Mouse (Mus musculus) midbrain, embryonic 14.5 days (tissue): ENCODE results near the gene Pla2g12a. TPM values are rescaled to one million over a fixed set of nuclear protein-coding genes. Genes with fewer than 3 reads are reported as not detected.

Experiments
- ATAC-seq: fragments of 200-750 bp; cut with Nextera tagmentation; 2 replicates; pipeline ENCODE4 v1.8.0; 2017; ENCODE audit warnings: moderate number of reproducible peaks, moderate library complexity; ENCODE audit not compliant: low FRiP score, low TSS enrichment
- DNase-seq: peaks from one replicate; pipeline ENCODE4 v3.0.0-alpha.2; 2015
- H3K27ac ChIP-seq: fragments of 300-500 bp; sonication (generic); replicated peaks from 2 replicates; pipeline ENCODE4 v1.5.1; 2014; ENCODE audit warnings: mild to moderate bottlenecking, low read depth, low read length, moderate library complexity
- H3K27me3 ChIP-seq: fragments of 300-500 bp; sonication (generic); 2 replicates; pipeline ENCODE4 v1.6.1; 2014; ENCODE audit warnings: low read length, control low read depth, mixed read lengths; ENCODE audit not compliant: control insufficient read depth, insufficient read depth
- H3K36me3 ChIP-seq: fragments of 300-500 bp; sonication (generic); 2 replicates; pipeline ENCODE4 v1.6.1; 2014; ENCODE audit warnings: low read length, control low read depth; ENCODE audit not compliant: control insufficient read depth, insufficient read depth
- H3K4me1 ChIP-seq: fragments of 300-500 bp; sonication (generic); 2 replicates; pipeline ENCODE4 v1.6.1; 2014; ENCODE audit warnings: mild to moderate bottlenecking, antibody characterized with exemption, low read length, control low read depth; ENCODE audit not compliant: control insufficient read depth, insufficient read depth
- H3K4me2 ChIP-seq: fragments of 300-500 bp; sonication (generic); 2 replicates; pipeline ENCODE4 v1.6.1; 2014; ENCODE audit warnings: mild to moderate bottlenecking, low read length, moderate library complexity
- H3K4me3 ChIP-seq: fragments of 300-500 bp; sonication (generic); replicated peaks from 2 replicates; pipeline ENCODE4 v1.5.1; 2014; ENCODE audit warnings: low read depth, low read length
- H3K9ac ChIP-seq: fragments of 300-500 bp; sonication (generic); replicated peaks from 2 replicates; pipeline ENCODE4 v1.6.1; 2014; ENCODE audit warnings: mild to moderate bottlenecking, low read length, moderate library complexity
- H3K9me3 ChIP-seq: fragments of 300-500 bp; sonication (generic); 2 replicates; pipeline ENCODE4 v1.6.1; 2016; ENCODE audit warnings: low read length, control low read depth, mixed read lengths; ENCODE audit not compliant: control insufficient read depth
- WGBS: fragments of 180-500 bp; shearing (Covaris S2); extraction: QIAGEN DNeasy Blood & Tissue Kit; methylation state at CpG from one replicate; pipeline ENCODE4 v1.1.7; 2014; 5-methylcytosine and 5-hydroxymethylcytosine counted together
- polyA plus RNA-seq: library from polyadenylated mRNA; unstranded; fragments of >200 nt; fragmentation: Nextera tagmentation; extraction: Ambion mirVana; gene quantifications from 2 replicates; pipeline ENCODE4 v1.2.1, GENCODE M21; 2014

The Pla2g12a gene
- polyA plus RNA-seq, 1 experiment from 2014 or later: 36.7 TPM

DNA sequence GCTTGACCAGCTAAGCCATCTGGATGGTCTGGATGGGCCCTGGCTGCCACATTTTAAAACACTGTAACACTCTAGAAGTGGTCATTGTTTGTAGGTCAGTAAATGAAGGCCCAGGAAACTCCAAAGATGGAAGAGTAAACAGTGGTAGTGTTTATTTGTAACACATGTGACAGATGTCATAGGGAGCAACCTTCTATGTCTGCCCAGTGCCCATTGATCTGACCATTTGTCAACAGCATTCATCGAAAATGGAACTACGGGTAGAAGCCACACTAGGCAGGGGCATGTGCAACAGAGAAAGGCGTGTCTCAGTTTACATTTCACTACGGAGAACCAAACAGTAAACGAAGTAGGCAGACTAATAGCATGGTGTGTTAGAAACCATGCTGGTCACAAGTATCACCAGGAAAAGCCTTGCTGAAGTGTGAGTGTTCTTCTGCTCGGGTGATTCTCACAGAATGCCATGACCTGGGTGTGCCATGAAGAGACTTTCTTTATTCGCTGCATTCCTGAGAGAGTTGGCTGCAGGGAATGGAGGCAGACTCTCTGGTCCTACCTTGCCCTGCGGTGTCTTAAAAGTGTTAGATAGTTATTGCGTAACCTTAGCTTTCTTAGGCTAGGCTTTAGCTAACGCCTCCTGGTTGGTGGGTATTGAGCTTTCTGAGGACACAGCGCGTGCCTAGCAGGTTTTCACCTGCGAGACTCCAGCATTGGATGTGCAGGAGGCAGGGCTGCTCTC lies 9.5 kb downstream of the Pla2g12a start:
- no peaks in the 10 kb centered on the region for H3K27me3 ChIP-seq

DNA sequence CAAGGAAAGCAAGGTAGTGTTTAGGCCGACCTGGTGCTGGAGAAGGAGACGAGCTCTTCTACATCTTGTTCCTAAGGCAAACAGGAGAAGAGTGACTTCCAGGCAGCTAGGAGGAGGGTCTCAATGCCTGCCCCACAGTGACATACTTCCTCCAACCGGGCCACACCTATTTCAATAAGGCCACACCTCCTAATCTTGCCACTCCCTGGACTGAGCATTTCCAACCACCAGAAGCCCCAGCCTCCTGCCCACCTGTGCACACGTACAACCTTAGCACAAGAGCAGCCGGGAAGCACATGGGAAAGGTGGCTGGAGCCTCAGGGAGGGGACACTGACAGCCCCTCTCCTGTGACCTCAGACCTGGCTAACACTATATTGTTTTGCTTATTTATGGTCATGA lies 13.6 kb downstream of the Pla2g12a start:
- no peaks in the 10 kb centered on the region for H3K9me3 ChIP-seq
- no peaks in the 10 kb centered on the region for H3K27me3 ChIP-seq
- H3K9ac ChIP-seq: no peak overlapping the region
- H3K4me1 ChIP-seq: no peaks in the 10 kb centered on the region
- ATAC-seq: no peak
- H3K36me3 ChIP-seq: peaks cover 32% of the 10 kb centered on the region
- no peak overlapping the region for H3K4me2 ChIP-seq
- 88% methylated on average over 5 of the region's 5 CpGs for WGBS
- no peak overlapping the region for H3K4me3 ChIP-seq
- DNase-seq: no peak
- no peak overlapping the region for H3K27ac ChIP-seq

More for the DNA sequence above, 9.5 kb downstream of the Pla2g12a start:
- H3K4me2 ChIP-seq: no peak overlapping the region
- no peak overlapping the region for H3K27ac ChIP-seq
- H3K4me1 ChIP-seq: no peaks in the 10 kb centered on the region
- no peak overlapping the region for H3K4me3 ChIP-seq
- DNase-seq: no peak
- WGBS: 90% methylated on average over 13 of the region's 13 CpGs
- ATAC-seq: no peak
- H3K36me3 ChIP-seq: peaks cover 21% of the 10 kb centered on the region
- no peak overlapping the region for H3K9ac ChIP-seq
- no peaks in the 10 kb centered on the region for H3K9me3 ChIP-seq

DNA sequence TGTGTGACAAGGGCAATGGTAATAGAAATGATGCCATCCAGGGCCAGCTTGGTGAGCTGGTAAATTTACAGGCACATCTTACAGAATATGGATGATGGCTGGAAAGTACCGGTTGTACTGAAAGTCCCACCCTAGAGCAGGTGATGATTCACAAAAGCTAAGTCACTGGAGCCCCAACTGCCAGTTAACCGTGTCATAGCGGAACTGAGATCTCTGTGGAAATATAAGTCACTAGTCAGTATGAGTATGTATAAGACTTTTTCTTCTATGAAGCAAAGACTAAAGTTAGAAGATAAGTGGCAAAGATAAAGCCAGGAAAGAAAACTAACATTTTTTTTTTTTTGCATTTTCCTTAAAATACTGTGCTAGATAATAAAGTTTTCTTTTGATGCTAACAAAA lies 14.7 kb downstream of the Pla2g12a start:
- Histone ChIP-seq H3K9ac (no peak overlapping the region), H3K27ac (no peak overlapping the region), H3K9me3 (no peaks in the 10 kb centered on the region), H3K4me2 (no peak overlapping the region), H3K4me3 (no peak overlapping the region), H3K27me3 (no peaks in the 10 kb centered on the region), H3K36me3 (peaks cover 32% of the 10 kb centered on the region), H3K4me1 (no peaks in the 10 kb centered on the region)
- DNase-seq: no peak
- ATAC-seq: no peak
- WGBS: 95% methylated on average over 3 of the region's 3 CpGs

DNA sequence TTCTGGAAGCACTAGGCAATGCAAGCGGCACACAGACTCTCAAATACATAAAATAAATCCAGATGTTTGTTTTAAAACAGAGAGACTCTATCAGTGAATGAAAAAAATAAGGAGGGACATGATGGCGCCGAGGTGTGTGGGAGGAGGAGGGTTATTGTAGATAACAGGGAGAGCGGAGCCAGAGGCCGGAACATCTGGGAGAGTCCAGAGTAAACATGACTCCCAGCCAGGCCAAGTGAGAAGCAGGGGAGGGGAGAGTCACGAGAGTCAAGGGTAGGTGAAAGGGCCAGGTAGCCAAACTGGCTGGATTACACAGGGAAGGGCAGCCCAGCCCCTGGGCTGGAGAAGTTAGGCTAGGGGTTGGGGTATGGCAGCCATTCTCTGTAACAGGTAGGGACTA lies 18.2 kb downstream of the Pla2g12a start:
- peaks cover 23% of the 10 kb centered on the region for H3K36me3 ChIP-seq
- 0 out of 2 replicates have a peak, but pooled peaks cover 5% of the 10 kb centered on the region for H3K4me1 ChIP-seq
- no peak overlapping the region for H3K9ac ChIP-seq
- no peak overlapping the region for H3K27ac ChIP-seq
- no peak for DNase-seq
- no peak for ATAC-seq
- H3K4me3 ChIP-seq: no peak overlapping the region
- WGBS: 89% methylated on average over 6 of the region's 6 CpGs
- no peaks in the 10 kb centered on the region for H3K27me3 ChIP-seq
- no peak overlapping the region for H3K4me2 ChIP-seq
- H3K9me3 ChIP-seq: no peaks in the 10 kb centered on the region

DNA sequence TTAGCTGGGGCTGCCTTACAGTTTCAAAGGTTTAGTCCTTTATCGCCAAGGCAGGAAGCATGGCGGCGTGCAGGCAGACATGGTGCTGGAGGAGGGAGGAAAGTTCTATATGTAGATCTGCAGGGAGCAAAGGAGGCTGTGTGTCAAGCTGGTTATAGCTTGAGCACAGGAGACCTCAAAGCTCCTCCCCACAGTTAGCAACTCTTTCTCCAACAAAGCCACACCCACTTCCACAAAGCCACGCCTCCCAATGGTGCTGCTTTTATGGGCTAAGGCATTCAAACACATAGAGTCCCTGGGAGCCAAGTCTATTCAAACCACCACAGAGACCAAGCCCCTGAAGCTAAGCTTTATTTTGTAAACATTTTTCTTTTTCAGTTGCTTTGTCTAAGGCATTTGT lies 20.5 kb downstream of the Pla2g12a start:
- peaks cover 4% of the 10 kb centered on the region; the same call in 1 of the 2 replicates for H3K36me3 ChIP-seq
- H3K9me3 ChIP-seq: no peaks in the 10 kb centered on the region
- H3K4me2 ChIP-seq: no peak overlapping the region
- H3K27me3 ChIP-seq: no peaks in the 10 kb centered on the region
- 0 out of 2 replicates have a peak, but pooled peaks cover 11% of the 10 kb centered on the region for H3K4me1 ChIP-seq
- H3K4me3 ChIP-seq: no peak overlapping the region
- DNase-seq (no peak), ATAC-seq (no peak)
- H3K27ac ChIP-seq: no peak overlapping the region
- WGBS: 62% methylated on average over 4 of the region's 4 CpGs
- H3K9ac ChIP-seq: no peak overlapping the region

DNA sequence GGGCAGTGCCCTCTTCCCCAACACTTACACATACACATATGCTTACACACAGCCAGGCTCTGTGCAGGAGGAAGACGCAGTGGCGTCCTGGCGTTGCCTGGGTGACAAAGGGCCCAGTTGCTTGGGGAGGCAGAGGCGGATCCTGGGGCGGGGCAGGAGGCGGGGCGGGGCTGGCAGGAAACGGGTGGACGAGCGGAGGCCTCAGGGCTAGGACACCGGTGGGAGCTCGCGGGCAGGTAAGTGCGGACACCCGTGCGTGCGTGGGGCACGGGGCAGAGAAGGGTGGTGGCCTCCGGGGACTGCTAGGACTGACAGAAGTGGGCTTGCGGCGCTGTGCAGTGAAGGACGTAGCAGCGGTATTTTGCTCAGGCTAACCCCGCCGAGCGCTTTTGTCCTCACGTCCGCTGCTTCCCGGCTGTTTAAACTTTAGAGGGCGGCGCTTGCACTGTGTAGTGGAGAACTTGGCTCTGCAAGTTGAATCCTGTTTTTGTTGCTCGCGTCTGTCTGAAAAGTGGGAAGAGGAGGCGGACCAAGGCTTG lies 22.9 kb downstream of the Pla2g12a start, which contains the start of gene Casp6:
Gene Casp6 (plus strand): TSS at position 155 of the 539 bp plus-strand sequence.
- H3K27me3 ChIP-seq: no peaks in the 10 kb centered on the region
- ATAC-seq (peak; percentile 89), DNase-seq (peak; percentile 80)
- H3K36me3 ChIP-seq: no peaks in the 10 kb centered on the region
- WGBS: under 1% methylated on average over 34 of the region's 34 CpGs
- peak within 1 kb of the TSS; percentile 52 for H3K4me3 ChIP-seq
- no peak within 1 kb of the TSS for H3K27ac ChIP-seq
- peak within 1 kb of the TSS; percentile 51 for H3K9ac ChIP-seq
- peak within 1 kb of the TSS; percentile 70 for H3K4me2 ChIP-seq
- 0 out of 2 replicates have a peak, but pooled peaks cover 11% of the 10 kb centered on the region for H3K4me1 ChIP-seq
- no peaks in the 10 kb centered on the region for H3K9me3 ChIP-seq

DNA sequence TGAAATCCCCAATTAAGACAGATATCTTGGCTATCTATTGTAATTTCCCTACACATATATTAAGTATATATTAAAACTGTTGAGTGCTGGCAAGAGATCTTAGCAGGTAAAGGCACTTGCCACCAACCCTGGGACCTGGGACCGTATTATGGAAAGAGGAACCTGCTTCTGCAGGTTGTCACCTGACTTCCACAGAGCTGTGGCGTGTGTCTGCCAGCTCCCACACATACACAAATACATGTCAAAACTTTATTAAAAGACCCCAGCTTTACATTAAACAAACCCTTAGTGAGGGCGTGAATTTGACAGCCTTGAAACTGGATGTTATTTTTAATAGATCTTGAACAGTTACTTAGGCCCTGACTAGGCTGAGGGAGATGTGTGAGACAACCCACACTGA lies 25.0 kb downstream of the Pla2g12a start:
- Histone ChIP-seq H3K4me1 (0 out of 2 replicates have a peak, but pooled peaks cover 11% of the 10 kb centered on the region), H3K27me3 (no peaks in the 10 kb centered on the region), H3K27ac (no peak overlapping the region), H3K4me2 (no peak overlapping the region), H3K4me3 (no peak overlapping the region), H3K9me3 (no peaks in the 10 kb centered on the region), H3K9ac (no peak overlapping the region), H3K36me3 (0 out of 2 replicates have a peak, but pooled peaks cover under 1% of the 10 kb centered on the region)
- 96% methylated on average over 3 of the region's 3 CpGs for WGBS
- DNase-seq (no peak), ATAC-seq (no peak)

DNA sequence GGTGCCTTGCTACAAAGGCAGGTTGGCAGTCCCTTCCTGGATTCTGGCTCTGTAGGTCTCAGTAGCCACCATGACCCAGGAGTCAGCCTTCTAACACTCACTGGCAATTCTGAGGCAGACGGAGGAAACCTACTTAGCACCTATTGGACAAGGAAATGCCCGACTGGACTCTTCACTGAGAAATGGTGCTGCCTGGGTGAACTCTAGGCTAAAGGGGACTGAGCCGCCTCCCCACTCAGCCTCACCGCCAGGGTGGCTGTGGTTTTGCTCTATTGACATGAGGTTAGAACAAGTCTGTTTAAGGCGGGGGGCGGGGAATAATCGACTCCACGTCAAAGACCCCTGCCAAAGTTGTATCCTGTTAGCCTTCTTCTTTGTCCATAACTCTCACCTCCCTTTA lies 25.5 kb downstream of the Pla2g12a start:
- no peak overlapping the region for H3K4me2 ChIP-seq
- DNase-seq (no peak), ATAC-seq (no peak)
- H3K4me1 ChIP-seq: 0 out of 2 replicates have a peak, but pooled peaks cover 11% of the 10 kb centered on the region
- no peak overlapping the region for H3K27ac ChIP-seq
- peaks cover 5% of the 10 kb centered on the region; the same call in 1 of the 2 replicates for H3K36me3 ChIP-seq
- no peak overlapping the region for H3K4me3 ChIP-seq
- H3K9me3 ChIP-seq: no peaks in the 10 kb centered on the region
- WGBS: 86% methylated on average over 8 of the region's 8 CpGs
- no peak overlapping the region for H3K9ac ChIP-seq
- H3K27me3 ChIP-seq: no peaks in the 10 kb centered on the region
